ENCODE assay signal across 24 mouse cellular contexts in the genomic region with DNA sequence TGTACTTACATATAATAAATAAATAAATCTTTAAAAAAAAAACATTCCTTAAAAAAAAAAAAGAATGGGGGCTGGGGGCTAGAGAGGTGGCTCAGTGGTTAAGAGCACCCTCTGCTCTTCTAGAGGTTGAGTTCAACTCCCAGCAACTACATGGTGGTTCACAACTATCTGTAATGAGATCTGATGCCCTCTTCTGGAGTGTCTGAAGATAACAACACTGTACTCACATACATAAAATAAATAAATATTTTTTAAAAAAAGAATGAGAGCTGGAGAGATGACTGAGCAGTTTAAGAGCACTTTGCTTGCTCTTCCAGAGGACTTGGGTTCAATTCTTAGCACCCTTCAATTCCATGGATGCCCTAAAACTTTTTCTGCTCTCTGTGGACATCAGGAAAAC. TPM values are rescaled to one million over a fixed set of nuclear protein-coding genes. Genes with fewer than 3 reads are reported as not detected.
A peak's percentile ranks its signal among the peaks of the same experiment; 100 is the strongest.
DNase-seq lines count a peak whose midpoint lies in the region; ATAC-seq and TF ChIP-seq lines count a peak whose summit lies in the region.
"Had no signal": no experiment of that assay in that cellular context is flagged by ENCODE, and none has a peak within 500 bp of the region (broad histone marks: within the 10 kb centered on the region; RNA-seq: fewer than 3 reads in every experiment).

No protein-coding gene starts in this region.

- no peaks in the 10 kb centered on the region for H3K27me3 ChIP-seq in intestine, postnatal 0 days (replicated peaks; ENCODE audit: control insufficient read depth, insufficient read depth, low read length)
- H3K27me3 ChIP-seq in intestine, embryonic 16.5 days (replicated peaks; ENCODE audit: control insufficient read depth, insufficient read depth, low read length), result no peaks in the 10 kb centered on the region
- H3K27me3 ChIP-seq in lung, embryonic 14.5 days (ENCODE audit: insufficient read depth, low read length), result no peaks in the 10 kb centered on the region
- H3K27me3 ChIP-seq in stomach, postnatal 0 days (ENCODE audit: control insufficient read depth, insufficient read depth, low read length), result no peaks in the 10 kb centered on the region
- H3K27me3 ChIP-seq: embryonic facial prominence, embryonic 13.5 days; heart, embryonic 13.5 days; hindbrain, embryonic 13.5 days; limb, embryonic 12.5 days; neural tube, embryonic 15.5 days had no signal

- no peak overlapping the region for H3K4me3 ChIP-seq in intestine, postnatal 0 days (ENCODE audit: low read depth, low read length)
- H3K4me3 ChIP-seq in intestine, embryonic 16.5 days (ENCODE audit: low read length), result no peak overlapping the region
- no peak overlapping the region for H3K4me3 ChIP-seq in lung, embryonic 14.5 days (ENCODE audit: low read depth, low read length)
- H3K4me3 ChIP-seq in stomach, postnatal 0 days (ENCODE audit: low read depth, low read length), result no peak overlapping the region

- H3K9me3 ChIP-seq in intestine, postnatal 0 days (ENCODE audit: control insufficient read depth), result no peaks in the 10 kb centered on the region
- no peaks in the 10 kb centered on the region for H3K9me3 ChIP-seq in intestine, embryonic 16.5 days (ENCODE audit: control insufficient read depth, low read length)
- H3K9me3 ChIP-seq in lung, embryonic 14.5 days (ENCODE audit: low read depth, low read length), result no peaks in the 10 kb centered on the region
- no peaks in the 10 kb centered on the region for H3K9me3 ChIP-seq in stomach, postnatal 0 days (ENCODE audit: control insufficient read depth, low read length)
- H3K9me3 ChIP-seq: embryonic facial prominence, embryonic 13.5 days; heart, embryonic 13.5 days; hindbrain, embryonic 13.5 days; limb, embryonic 12.5 days; neural tube, embryonic 15.5 days had no signal

- TF ChIP-seq CTCF in intestine, postnatal 0 days (IDR thresholded peaks at IDR 0.05; ENCODE audit: low read depth), result peak; percentile 38
- peak; percentile 17; the same call in 1 of the 2 replicates for TF ChIP-seq CTCF in lung, embryonic 14.5 days (IDR thresholded peaks at IDR 0.05; ENCODE audit: low read depth)
- TF ChIP-seq CTCF in stomach, postnatal 0 days (IDR thresholded peaks at IDR 0.05; ENCODE audit: low read depth), result peak; percentile 39

- no peak for TF ChIP-seq EP300 in stomach, postnatal 0 days (optimal IDR thresholded peaks at IDR 0.05)

- H3K36me3 ChIP-seq in intestine, postnatal 0 days (ENCODE audit: control insufficient read depth, insufficient read depth), result 0 out of 2 replicates have a peak, but pooled peaks cover 15% of the 10 kb centered on the region
- no peaks in the 10 kb centered on the region for H3K36me3 ChIP-seq in intestine, embryonic 16.5 days (ENCODE audit: control insufficient read depth, insufficient read depth, low read length)
- peaks cover 19% of the 10 kb centered on the region for H3K36me3 ChIP-seq in lung, embryonic 14.5 days (ENCODE audit: insufficient read depth)
- H3K36me3 ChIP-seq in stomach, postnatal 0 days (ENCODE audit: control insufficient read depth, insufficient read depth, low read length), result no peaks in the 10 kb centered on the region
- H3K36me3 ChIP-seq: hindbrain, embryonic 13.5 days; neural tube, embryonic 15.5 days had no signal

- ATAC-seq in intestine, postnatal 0 days, result no peak
- no peak for ATAC-seq in intestine, embryonic 16.5 days
- ATAC-seq in lung, embryonic 14.5 days (ENCODE audit: insufficient read depth), result no peak
- ATAC-seq in stomach, postnatal 0 days (ENCODE audit: low FRiP score, low TSS enrichment), result no peak

- H3K27ac ChIP-seq in intestine, postnatal 0 days (ENCODE audit: low read depth, low read length), result no peak overlapping the region
- H3K27ac ChIP-seq in intestine, embryonic 16.5 days (ENCODE audit: low read length), result no peak overlapping the region
- H3K27ac ChIP-seq in lung, embryonic 14.5 days (ENCODE audit: low read depth), result no peak overlapping the region
- H3K27ac ChIP-seq in stomach, postnatal 0 days (replicated peaks), result no peak overlapping the region
- H3K27ac ChIP-seq: embryonic facial prominence, embryonic 13.5 days; heart, embryonic 13.5 days; hindbrain, embryonic 13.5 days; limb, embryonic 12.5 days; neural tube, embryonic 15.5 days had no signal

- H3K9ac ChIP-seq in intestine, postnatal 0 days (ENCODE audit: low read depth, low read length), result no peak overlapping the region
- no peak overlapping the region for H3K9ac ChIP-seq in intestine, embryonic 16.5 days (ENCODE audit: low read depth, low read length)
- H3K9ac ChIP-seq in lung, embryonic 14.5 days, result no peak overlapping the region
- H3K9ac ChIP-seq in stomach, postnatal 0 days (ENCODE audit: low read length), result no peak overlapping the region
- H3K9ac ChIP-seq: heart, embryonic 13.5 days; limb, embryonic 12.5 days; neural tube, embryonic 15.5 days had no signal

- H3K4me1 ChIP-seq in intestine, postnatal 0 days (replicated peaks; ENCODE audit: control insufficient read depth, insufficient read depth, low read length), result no peaks in the 10 kb centered on the region
- H3K4me1 ChIP-seq in intestine, embryonic 16.5 days (ENCODE audit: control insufficient read depth, insufficient read depth, low read length), result peaks cover 8% of the 10 kb centered on the region
- peaks cover 7% of the 10 kb centered on the region for H3K4me1 ChIP-seq in lung, embryonic 14.5 days (ENCODE audit: insufficient read depth)
- H3K4me1 ChIP-seq in stomach, postnatal 0 days (replicated peaks; ENCODE audit: control insufficient read depth, insufficient read depth), result no peaks in the 10 kb centered on the region

- H3K4me2 ChIP-seq in intestine, postnatal 0 days (replicated peaks; ENCODE audit: low read depth), result no peak overlapping the region
- no peak overlapping the region for H3K4me2 ChIP-seq in intestine, embryonic 16.5 days (ENCODE audit: low read depth, low read length)
- H3K4me2 ChIP-seq in lung, embryonic 14.5 days, result no peak overlapping the region
- no peak overlapping the region for H3K4me2 ChIP-seq in stomach, postnatal 0 days (replicated peaks; ENCODE audit: low read depth)

- no peak for DNase-seq in lung, embryonic 14.5 days
- no peak for DNase-seq in lung, postnatal 25 days (ENCODE audit: low spot score)
- DNase-seq in NIH3T3 (ENCODE audit: low read depth), result peak; percentile 45
- DNase-seq in stomach, postnatal 0 days (ENCODE audit: low spot score), result no peak
- DNase-seq in right cerebral cortex, adult 18-20 months, result no peak
- DNase-seq: adrenal gland, postnatal 25 days; cerebellum, adult 11-12 months; cerebellum, postnatal 14 days; gastrocnemius, postnatal 10 days; heart, adult 11 months; kidney, adult 18-20 months; kidney, postnatal 14 days; layer of hippocampus, adult 9-11 months; midbrain, embryonic 14.5 days; right cerebral cortex, postnatal 14 days; spleen, adult 18-20 months; thymus, adult 2 months had no signal

RNA-seq across cellular contexts. Expression of gene Kif14, which starts 1.0 kb away (rescaled TPM):
- 0.50 and 0.58 TPM in 2 replicates for polyA plus RNA-seq in intestine, postnatal 0 days (2015; fragmentation: Nextera tagmentation; extraction: Ambion mirVana)
- 2.5 and 2.7 TPM in 2 replicates for polyA plus RNA-seq in intestine, embryonic 16.5 days (2015; fragmentation: Nextera tagmentation; extraction: Ambion mirVana)
- 8.9 and 11.3 TPM in 2 replicates for polyA plus RNA-seq in lung, embryonic 14.5 days (2014; fragmentation: Nextera tagmentation; extraction: Ambion mirVana)
- polyA plus RNA-seq in stomach, postnatal 0 days (2015; fragmentation: Nextera tagmentation; extraction: Ambion mirVana), result 0.63 and 1.1 TPM in 2 replicates

RNA-seq across cellular contexts. Expression of gene Ddx59, which starts 50.1 kb away (rescaled TPM):
- 6.0 and 6.8 TPM in 2 replicates for polyA plus RNA-seq in intestine, postnatal 0 days (2015; fragmentation: Nextera tagmentation; extraction: Ambion mirVana)
- 10.1 and 12.3 TPM in 2 replicates for polyA plus RNA-seq in intestine, embryonic 16.5 days (2015; fragmentation: Nextera tagmentation; extraction: Ambion mirVana)
- polyA plus RNA-seq in lung, embryonic 14.5 days (2014; fragmentation: Nextera tagmentation; extraction: Ambion mirVana), result 16.4 and 17.8 TPM in 2 replicates
- 7.7 and 9.0 TPM in 2 replicates for polyA plus RNA-seq in stomach, postnatal 0 days (2015; fragmentation: Nextera tagmentation; extraction: Ambion mirVana)
